Mouse (Mus musculus) common myeloid progenitor, adult 5-6 weeks (primary cell): Measurements from ENCODE around the gene Tesk1. TPM values are rescaled to one million over a fixed set of nuclear protein-coding genes. Genes with fewer than 3 reads are reported as not detected.
A peak's percentile ranks its signal among the peaks of the same experiment; 100 is the strongest.

Experiments used
- ATAC-seq: replicated peaks from 2 replicates; pipeline ENCODE4 v1.8.0; 2016; ENCODE audit warnings: low read depth, mild to moderate bottlenecking, moderate TSS enrichment, inconsistent platforms; ENCODE audit not compliant: poor library complexity, severe bottlenecking
- total RNA-seq: library from RNA; stranded (forward); fragments of 200-1000, 187-1606 nt; gene quantifications from 2 replicates; pipeline ENCODE4 v1.2.3, GENCODE M21; 2017

Gene Tesk1
- total RNA-seq, 1 experiment from 2014 or later: 8.2 TPM

DNA sequence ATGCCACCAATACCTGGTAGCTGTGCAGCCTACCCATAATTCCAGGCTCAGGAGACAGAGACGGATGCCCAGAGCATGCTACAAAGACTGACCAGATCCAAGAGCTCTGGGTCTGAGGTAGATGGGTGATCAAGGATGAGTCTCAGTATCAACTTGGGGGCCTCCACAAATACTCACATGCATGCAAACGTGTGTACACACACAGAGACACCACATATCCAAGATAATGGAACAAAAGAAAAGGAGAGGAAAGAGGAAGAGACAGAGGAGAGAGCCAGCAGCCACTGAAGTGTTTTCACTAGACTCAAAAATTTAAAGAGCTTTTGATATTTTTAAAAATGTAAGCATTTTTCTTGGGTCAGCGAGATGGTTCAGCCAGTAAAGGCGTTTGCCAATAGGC, 23.3 kb upstream of the Tesk1 start:
- no peak for ATAC-seq

DNA sequence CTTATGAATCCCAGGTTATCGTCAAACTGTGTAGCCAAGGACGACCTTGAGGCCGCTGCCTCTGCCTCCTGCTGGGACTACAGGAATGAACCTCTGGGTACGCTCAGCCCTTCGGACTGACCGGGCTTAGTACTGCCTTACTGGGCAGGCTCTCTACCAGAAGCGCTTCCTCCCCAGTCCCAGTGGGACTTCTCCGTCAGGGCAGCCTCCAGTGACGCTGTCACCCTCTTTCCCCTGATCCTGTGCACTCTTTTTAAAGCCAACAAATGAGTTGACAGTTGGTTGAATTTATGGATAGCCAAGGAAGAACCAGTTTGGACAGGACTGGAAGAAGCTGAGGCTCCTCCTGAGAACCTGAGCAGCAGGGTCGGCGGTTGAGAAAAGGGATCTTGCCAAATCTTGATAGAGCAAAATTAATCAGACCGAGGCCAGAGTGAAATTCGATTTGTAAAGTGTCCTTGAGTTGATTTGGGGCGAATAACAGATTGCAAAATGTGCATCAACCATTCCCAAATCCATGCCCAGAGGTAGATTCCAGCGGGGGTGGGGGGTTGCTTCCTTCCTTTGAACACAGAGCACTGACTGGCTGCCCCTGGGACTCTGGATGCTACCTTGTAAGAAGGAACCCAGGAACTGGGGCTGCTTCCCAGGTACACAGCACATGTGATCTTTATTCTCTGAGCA, 22.6 kb upstream of the Tesk1 start:
- no peak for ATAC-seq

DNA sequence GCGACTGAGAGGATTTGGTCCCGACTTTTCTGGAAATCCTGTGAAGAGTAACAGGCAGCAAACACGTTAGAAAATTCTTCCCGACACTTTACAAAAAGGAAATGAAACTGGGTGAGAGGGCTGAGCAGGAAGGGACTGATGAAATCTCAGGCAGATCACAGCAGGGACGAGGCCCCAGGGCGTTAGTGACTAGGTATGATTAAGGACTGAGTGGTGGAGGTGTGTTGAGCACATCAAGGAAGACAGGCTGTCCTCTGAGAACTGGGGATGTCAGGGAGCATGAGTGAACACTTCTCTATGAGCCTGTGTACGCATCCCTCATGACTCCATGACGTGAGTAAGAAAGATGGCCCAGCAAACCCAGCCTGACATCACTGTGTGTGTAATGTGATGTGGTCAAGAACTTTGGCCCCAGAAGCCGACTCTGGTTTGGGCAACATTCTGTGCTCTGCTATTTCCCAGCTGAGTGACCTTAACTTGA, 21.9 kb upstream of the Tesk1 start:
- peak; percentile 31; the same call in 1 of the 2 replicates for ATAC-seq

DNA sequence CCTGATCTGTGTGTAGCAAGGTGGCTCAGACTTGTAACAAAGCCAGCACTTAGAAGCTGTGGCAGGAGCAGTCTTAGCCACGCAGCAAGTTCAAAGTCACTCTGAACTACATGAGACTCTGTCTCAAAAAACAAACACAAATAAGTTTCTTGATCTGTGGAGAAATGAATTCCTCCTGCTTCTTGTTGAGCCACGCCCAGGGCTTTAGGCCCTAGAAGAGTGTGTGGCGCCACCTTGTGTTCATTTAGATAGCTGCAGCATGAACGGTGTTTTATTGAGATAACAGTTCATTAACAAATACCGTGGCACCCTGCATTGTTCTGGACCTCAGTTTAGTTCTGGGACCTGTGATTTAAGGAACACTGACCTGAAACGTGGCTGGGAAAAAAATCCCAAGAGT, 21.4 kb upstream of the Tesk1 start:
- ATAC-seq: peak; percentile 68

DNA sequence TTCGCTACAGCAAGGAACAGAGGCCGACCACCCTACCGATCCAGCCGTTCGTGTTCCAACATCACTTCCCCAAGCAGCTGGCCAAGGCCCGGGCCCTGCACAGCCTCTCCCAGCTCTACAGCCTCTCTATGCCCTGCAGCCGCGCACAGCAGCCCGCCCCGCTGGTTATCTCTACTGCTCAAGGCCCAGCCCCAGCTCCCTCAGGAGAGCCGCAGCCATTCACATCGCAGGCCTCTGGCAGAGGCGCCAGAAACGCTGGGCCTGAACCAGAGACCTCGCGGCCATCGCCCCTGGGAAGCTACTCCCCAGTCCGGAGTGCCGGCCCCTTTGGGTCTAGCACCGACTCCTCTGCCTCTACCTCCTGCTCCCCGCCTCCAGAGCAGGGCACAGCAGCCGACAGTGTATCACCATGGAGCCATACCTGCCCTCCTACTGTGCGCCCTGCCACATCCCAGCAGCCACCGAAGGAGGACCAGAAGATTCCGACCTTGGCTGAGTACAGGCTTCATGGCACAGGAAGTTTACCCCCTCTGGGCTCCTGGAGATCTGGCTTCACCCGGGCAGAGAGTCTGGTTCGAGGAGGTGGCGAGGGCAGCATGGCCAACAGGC, 20.0 kb upstream of the Tesk1 start:
- ATAC-seq: no peak

DNA sequence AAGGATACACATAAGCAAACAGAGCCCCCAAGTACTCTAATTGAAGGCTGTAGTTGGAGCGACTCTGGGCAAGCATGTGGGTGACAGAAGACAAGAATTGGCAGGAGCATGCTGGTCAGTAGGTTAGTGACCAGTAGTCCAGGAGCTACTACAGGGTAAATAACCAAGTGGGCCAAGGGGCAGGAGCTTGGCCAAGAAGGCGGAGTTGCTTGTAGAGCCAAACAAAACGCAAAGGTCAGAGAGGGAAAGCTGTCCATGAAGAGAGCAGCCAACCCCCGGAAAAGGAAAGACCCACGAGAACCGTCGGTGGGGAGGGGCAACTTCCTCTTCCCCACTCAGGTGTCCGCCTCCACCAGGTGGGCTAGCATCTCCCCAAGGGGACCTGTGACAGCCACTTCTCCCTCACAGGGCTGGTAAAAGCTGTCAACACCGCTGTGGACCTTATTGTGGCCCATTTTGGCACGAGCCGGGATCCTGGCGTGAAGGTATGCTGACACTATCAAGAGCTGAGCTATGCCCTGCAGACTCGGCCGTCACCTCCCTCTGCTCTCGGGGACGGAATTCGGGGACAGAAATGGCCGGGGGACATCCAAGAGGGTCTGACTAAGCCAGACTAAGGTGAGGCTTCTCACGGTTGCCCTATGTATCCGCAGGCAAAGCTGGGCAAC, 18.3 kb upstream of the Tesk1 start:
- ATAC-seq: no peak

DNA sequence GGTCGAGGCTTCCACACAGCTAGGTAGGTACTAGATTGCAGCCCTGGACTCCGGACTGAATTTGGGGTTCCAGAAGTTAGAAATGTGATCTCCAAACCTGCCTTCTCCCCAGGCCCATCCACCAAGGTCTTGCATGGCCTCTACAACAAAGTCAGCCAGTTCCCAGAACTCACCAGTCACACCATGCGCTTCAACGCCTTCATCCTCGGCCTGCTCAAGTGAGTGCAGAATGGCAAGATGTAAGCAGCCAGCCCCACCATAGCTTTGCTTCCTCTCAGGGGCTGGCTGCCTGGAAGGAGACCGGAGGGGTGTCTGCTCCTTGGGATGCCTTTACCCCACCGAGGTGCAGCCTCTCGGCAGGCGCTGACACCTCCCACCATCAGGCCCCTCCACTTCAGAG, 17.7 kb upstream of the Tesk1 start:
- no peak for ATAC-seq

DNA sequence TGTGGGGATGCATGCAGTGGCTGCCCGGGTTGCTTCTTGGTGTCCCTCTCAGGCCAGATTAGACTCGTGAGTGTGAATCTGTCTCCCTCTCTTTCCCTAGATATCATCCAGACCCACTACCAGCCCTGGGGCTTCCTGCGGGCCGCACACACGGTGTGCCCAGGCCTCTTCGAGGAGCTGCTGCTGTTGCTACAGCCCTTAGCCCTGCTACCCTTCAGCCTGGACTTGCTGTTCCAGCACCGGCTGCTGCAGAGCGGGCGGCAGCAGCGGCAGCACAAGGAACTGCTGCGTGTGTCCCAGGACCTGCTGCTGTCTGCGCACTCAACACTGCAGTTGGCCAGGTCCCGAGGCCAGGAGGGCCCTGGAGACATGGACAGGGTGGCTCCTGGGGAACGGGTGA, 16.5 kb upstream of the Tesk1 start:
- no peak for ATAC-seq

- peak; percentile 24 for ATAC-seq
These were observed 15.9 kb upstream of the Tesk1 start for GRCm38 (mm10) chr4:43425648-43426380.

GRCm38 (mm10) chr4:43426487-43426886, 15.3 kb upstream of the Tesk1 start:
- no peak for ATAC-seq

GRCm38 (mm10) chr4:43427501-43428179, 14.1 kb upstream of the Tesk1 start:
- peak; percentile 69 for ATAC-seq

DNA sequence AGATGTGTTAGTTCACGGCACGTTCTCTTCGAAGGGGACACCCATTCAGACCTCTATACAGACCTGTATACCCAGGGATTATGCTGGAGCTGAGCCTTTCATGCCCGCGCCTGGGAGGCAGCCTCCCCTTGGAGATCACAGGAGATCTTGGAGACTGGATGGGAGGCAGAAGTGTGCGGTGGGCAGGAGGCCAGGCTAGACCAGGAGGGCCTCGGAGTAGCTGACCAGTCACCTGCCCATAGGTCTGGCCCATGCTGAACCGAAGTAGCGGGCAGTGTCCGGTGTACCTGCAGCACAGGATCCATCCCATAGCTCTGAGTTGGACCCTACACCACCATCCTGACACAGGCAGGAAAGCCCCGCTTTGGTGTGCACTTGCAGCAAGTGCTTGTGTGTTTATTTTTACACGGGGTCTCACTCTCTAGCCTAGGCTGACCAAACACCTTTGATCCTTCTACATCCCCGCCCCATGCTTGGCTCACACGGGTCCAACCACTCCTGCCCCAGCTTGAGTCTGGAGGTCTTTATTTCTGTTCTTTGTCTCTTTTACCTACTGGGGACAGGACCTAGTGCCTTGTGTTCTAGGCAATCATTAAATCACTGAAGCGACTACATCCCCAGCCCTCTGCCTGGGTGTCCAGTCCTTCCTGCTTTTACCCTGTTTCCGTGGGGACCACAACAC, 13.4 kb upstream of the Tesk1 start:
- ATAC-seq: no peak

DNA sequence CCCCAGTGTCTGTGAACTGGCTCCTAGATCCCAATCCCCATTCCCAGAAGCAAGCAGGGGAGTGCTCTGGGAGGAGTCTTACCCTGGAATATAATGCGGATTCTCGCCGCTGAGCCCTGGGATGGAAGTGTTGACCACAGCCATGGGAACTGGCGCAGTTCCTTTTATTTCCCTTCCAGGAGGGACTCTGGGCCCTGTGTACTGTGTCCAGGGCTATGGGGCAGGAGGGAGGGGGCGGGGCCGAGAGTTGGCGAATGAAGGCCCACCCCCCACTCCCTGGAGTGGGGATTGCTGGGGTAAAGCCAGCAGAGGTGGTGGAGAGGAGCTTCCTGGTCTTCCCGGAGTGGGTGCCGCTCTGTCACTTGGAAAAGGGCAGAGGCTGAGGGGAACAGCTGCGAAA, 12.8 kb upstream of the Tesk1 start, which contains the start of gene Fam166b:
Gene Fam166b, minus strand, starts transcription at position 189 of the 400 bp plus-strand sequence.
- no peak for ATAC-seq

- ATAC-seq: peak; percentile 78
These were observed 10.0 kb upstream of the Tesk1 start for GRCm38 (mm10) chr4:43431690-43432089.

- ATAC-seq: no peak
These were observed 8.9 kb upstream of the Tesk1 start for GRCm38 (mm10) chr4:43432832-43433231.

GRCm38 (mm10) chr4:43442044-43442443, 305 bp downstream of the Tesk1 start:
- peak; percentile 96 for ATAC-seq

DNA sequence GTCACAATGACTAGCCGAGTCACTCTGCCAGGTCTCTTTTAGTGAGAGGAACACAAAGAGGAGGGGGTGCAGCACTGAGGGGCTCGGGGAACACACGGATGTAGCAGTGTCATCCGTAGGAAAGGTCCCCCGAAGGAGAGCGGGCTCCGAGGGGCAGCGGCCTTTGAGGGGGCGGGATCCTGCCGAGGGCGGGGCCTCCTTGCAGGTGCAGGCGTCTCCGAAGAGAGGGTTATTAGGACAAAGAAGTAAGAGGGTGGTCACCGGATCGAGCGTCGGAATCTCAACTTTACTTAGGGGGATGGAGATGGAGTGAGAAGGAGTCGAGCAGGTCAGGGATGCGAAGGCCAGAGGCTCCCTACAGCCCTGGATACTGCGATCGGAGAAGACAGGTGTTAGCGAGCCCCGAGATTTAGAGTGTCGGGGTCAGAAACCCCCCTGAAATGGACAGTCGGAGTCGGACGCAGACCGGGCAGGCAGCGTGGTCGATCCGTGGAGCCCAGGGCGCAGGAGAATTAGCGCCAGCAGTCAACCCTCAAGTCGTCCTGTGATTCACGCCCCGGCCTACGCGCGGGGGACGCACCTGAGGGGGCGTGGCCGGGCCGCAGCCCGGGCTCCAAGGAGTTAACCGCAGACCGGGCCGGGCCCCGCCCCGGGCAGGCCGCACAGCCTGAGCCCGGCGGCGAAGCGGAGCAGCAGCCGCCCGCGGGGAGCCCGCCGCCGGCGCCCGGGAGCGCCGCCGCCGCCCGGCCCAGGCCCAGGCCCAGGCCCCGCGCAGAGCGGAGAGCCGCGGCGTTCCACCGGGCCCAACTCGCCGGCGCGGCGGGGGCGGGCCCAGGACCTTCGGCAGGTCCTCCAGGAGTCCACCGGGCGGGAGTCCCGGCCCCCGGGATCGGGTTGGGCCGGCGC, 970 bp downstream of the Tesk1 start:
- ATAC-seq: 0 out of 2 replicates have a peak, but pooled peaks have one; percentile 6

GRCm38 (mm10) chr4:43443511-43443910, 1.8 kb downstream of the Tesk1 start:
- no peak for ATAC-seq
